ENCODE assay signal across 8 mouse cellular contexts in genomic region chr5:43661997-43662961, GRCm38 (mm10). TPM values are rescaled to one million over a fixed set of nuclear protein-coding genes. Genes with fewer than 3 reads are reported as not detected.
DNase-seq lines count a peak whose midpoint lies in the region; ATAC-seq and TF ChIP-seq lines count a peak whose summit lies in the region.

Gene Cc2d2a (plus strand): TSS chr5:43662346.

- no peaks in the 10 kb centered on the region for H3K79me3 ChIP-seq in C2C12 (ENCODE audit: low read depth)

- peak within 1 kb of the TSS; percentile 6 for H3K4me3 ChIP-seq in C2C12 (ENCODE audit: insufficient read depth, poor library complexity, severe bottlenecking)
- H3K4me3 ChIP-seq in forebrain, embryonic 10.5 days: peak within 1 kb of the TSS; percentile 49
- peak within 1 kb of the TSS; percentile 48 for H3K4me3 ChIP-seq in lung, embryonic 15.5 days

- H3K9ac ChIP-seq in lung, embryonic 15.5 days: peak within 1 kb of the TSS; percentile 36

- peak within 1 kb of the TSS; percentile 33 for H3ac ChIP-seq in C2C12 (ENCODE audit: control insufficient read depth, insufficient read length, low read depth)

- intact Hi-C loops in heart, postnatal 14 days (cut with DNase I): loop anchor here (10.0 kb wide), 1 partner anchor 427 kb away; the partner anchor contains the start of gene Cpeb2

- peaks cover 43% of the 10 kb centered on the region for H3K4me1 ChIP-seq in forebrain, embryonic 10.5 days
- peaks cover 28% of the 10 kb centered on the region for H3K4me1 ChIP-seq in lung, embryonic 15.5 days

- 10% methylated on average over 19 of the region's 19 CpGs for WGBS in forebrain, embryonic 10.5 days
- WGBS in lung, embryonic 15.5 days: 3% methylated on average over 19 of the region's 19 CpGs

- H3K27me3 ChIP-seq in C2C12 (ENCODE audit: control insufficient read depth, insufficient read depth, insufficient read length): no peaks in the 10 kb centered on the region
- H3K27me3 ChIP-seq in forebrain, embryonic 10.5 days (ENCODE audit: poor library complexity, severe bottlenecking): no peaks in the 10 kb centered on the region
- no peaks in the 10 kb centered on the region for H3K27me3 ChIP-seq in lung, embryonic 15.5 days

- TF ChIP-seq CTCF in C2C12 (IDR thresholded peaks at IDR 0.05; ENCODE audit: control insufficient read depth, insufficient read depth, insufficient read length): no peak

- H3K9me3 ChIP-seq in forebrain, embryonic 10.5 days: no peaks in the 10 kb centered on the region
- no peaks in the 10 kb centered on the region for H3K9me3 ChIP-seq in lung, embryonic 15.5 days

- H3K4me2 ChIP-seq in lung, embryonic 15.5 days: peak within 1 kb of the TSS; percentile 66

- peak; percentile 73; the same call in 1 of the 2 replicates for ATAC-seq in lung, embryonic 15.5 days (ENCODE audit: borderline replicate concordance, extremely low read depth, low FRiP score, low TSS enrichment)

- DNase-seq in brain, adult 2 months (ENCODE audit: low read depth, low spot score): peak; percentile 78
- DNase-seq in forebrain, embryonic 10.5 days (ENCODE audit: extremely low spot score, low spot score): peak; percentile 74
- DNase-seq in heart, postnatal 14 days: peak; percentile 41 to 49
- peak; percentile 62 to 70 for DNase-seq in kidney, postnatal 4 days
- DNase-seq in ovary, postnatal 36 days (ENCODE audit: low spot score): peak; percentile 41
- no peak for DNase-seq in spleen, adult 12 weeks (ENCODE audit: low spot score)

- no peaks in the 10 kb centered on the region for H3K36me3 ChIP-seq in C2C12 (ENCODE audit: control insufficient read depth, insufficient read depth)
- H3K36me3 ChIP-seq in forebrain, embryonic 10.5 days (replicated peaks): no peaks in the 10 kb centered on the region
- no peaks in the 10 kb centered on the region for H3K36me3 ChIP-seq in lung, embryonic 15.5 days

- peak within 1 kb of the TSS; percentile 84 for H3K27ac ChIP-seq in forebrain, embryonic 10.5 days
- H3K27ac ChIP-seq in lung, embryonic 15.5 days: peak within 1 kb of the TSS; percentile 93

- no peaks in the 10 kb centered on the region for H3K79me2 ChIP-seq in C2C12 (ENCODE audit: control insufficient read depth, insufficient read depth)

TF ChIP-seq in C2C12, 6 proteins besides CTCF, POLR2A, EP300 and RAD21:
- TF ChIP-seq CEBPB (IDR thresholded peaks at IDR 0.05; ENCODE audit: low read depth) (no peak), MAX (IDR thresholded peaks at IDR 0.05) (no peak), USF1 (IDR thresholded peaks at IDR 0.05; ENCODE audit: low read depth) (no peak), MYOD1 (IDR thresholded peaks at IDR 0.05; ENCODE audit: control insufficient read depth, insufficient read length, low read depth) (no peak), MYOG (IDR thresholded peaks at IDR 0.05; ENCODE audit: control insufficient read depth, extremely low read depth, insufficient read length) (no peak), FOSL1 (IDR thresholded peaks at IDR 0.05; ENCODE audit: insufficient read depth, low read length, poor library complexity, severe bottlenecking) (no peak)

RNA-seq across cellular contexts. Expression of gene Cc2d2a, which starts in this region (rescaled TPM):
- 1.6 TPM for polyA plus RNA-seq in C2C12 (2012; fragmentation: generic; extraction: Trizol)
- 9.3 and 9.8 TPM in 2 replicates for polyA plus RNA-seq in forebrain, embryonic 10.5 days (2016; fragmentation: Nextera tagmentation; extraction: Ambion mirVana)
- total RNA-seq in heart, postnatal 14 days (2021): 10 to 100 TPM; 10.7 to 12.6 TPM
- 14.0 and 15.5 TPM in 2 replicates for polyA plus RNA-seq in lung, embryonic 15.5 days (2015; fragmentation: Nextera tagmentation; extraction: Ambion mirVana)
